Mouse (Mus musculus) skeletal muscle tissue, adult 2 months (tissue): Measurements from ENCODE around the gene Olfr1085.
"Not testable (repeated sequence)": the region's sequence is repeated elsewhere in the genome, so short reads cannot be mapped to it uniquely, and the experiment has no call there.

ENCODE experiments used
- DNase-seq: peaks from one replicate; pipeline ENCODE4 v3.0.0-alpha.2; 2012; ENCODE audit warnings: low read depth, low spot score

Gene Olfr1085

DNA sequence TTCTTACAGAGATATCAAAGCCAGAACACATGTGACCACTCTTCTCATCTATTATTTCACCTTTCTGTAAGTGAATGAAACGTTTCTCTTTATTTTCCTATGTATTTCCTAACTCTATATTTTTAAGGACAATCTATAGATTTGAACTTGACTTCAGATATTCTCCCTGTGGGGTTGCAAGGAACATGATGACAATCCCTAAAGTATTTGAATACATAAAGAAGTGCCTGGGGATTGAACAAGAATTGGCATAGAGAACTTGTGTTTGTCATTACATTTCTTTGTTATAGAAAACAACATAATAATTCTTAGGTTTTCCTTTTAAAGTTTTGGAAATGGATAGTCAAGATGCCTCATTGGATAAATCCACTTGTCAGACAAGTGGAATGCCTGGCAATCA, at the start of gene Olfr1085:
Olfr1085 (minus strand) TSS at position 101 of the 400 bp plus-strand sequence.
- no peak for DNase-seq

GRCm38 (mm10) chr2:86698295-86698694, 36.5 kb upstream of the Olfr1085 start, which contains the start of gene Olfr1087:
Gene Olfr1087, minus strand, starts transcription at chr2:86698395.
- no peak for DNase-seq

- DNase-seq: no peak
These were observed 18.2 kb upstream of the Olfr1085 start, which contains the start of gene Olfr1086 for GRCm38 (mm10) chr2:86679992-86680391. Gene Olfr1086, minus strand, starts transcription at chr2:86680092.

DNA sequence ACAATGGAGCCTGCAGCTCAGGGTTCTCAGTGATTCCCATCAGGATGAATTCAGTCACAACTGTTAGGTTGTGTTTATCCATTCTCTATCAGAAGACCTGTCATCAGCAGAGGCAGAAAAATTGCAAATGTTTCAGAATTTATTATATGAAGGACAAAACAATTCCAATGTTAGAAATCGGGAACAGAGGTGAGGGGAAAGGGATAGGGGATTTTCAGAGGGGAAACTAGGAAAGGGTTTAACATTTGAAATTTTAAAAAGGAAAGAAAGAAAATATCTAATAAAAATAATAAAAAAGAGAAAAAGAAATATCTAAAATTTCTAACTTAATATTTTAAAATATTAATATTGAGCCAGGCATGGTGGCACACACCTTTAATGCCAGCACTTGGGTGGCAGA, 22.2 kb downstream of the Olfr1085 start, which contains the start of gene Olfr1084:
Olfr1084 (minus strand) TSS at position 101 of the 400 bp plus-strand sequence.
- not testable (repeated sequence) for DNase-seq
